Mouse (Mus musculus): ENCODE data around the gene Katnal1.

The Katnal1 gene

GRCm38 (mm10) chr5:148927717-148928223, 1.4 kb downstream of the Katnal1 start:
- no peak for DNase-seq (ENCODE audit: low spot score)

- DNase-seq (ENCODE audit: low spot score): no peak
Observed at GRCm38 (mm10) chr5:148924586-148924985, 4.5 kb downstream of the Katnal1 start.

- DNase-seq (ENCODE audit: low spot score): no peak
Observed at GRCm38 (mm10) chr5:148924051-148924450, 5.1 kb downstream of the Katnal1 start.

- no peak for DNase-seq (ENCODE audit: low spot score)
Observed at GRCm38 (mm10) chr5:148923408-148923807, 5.7 kb downstream of the Katnal1 start.

- no peak for DNase-seq (ENCODE audit: low spot score)
Observed at GRCm38 (mm10) chr5:148922773-148923172, 6.3 kb downstream of the Katnal1 start.

GRCm38 (mm10) chr5:148918049-148918448, 11.1 kb downstream of the Katnal1 start:
- DNase-seq (ENCODE audit: low spot score): no peak

- no peak for DNase-seq (ENCODE audit: low spot score)
Observed at GRCm38 (mm10) chr5:148916775-148917174, 12.3 kb downstream of the Katnal1 start.

GRCm38 (mm10) chr5:148912262-148912661, 16.9 kb downstream of the Katnal1 start:
- DNase-seq (ENCODE audit: low spot score): no peak

GRCm38 (mm10) chr5:148910066-148910465, 19.1 kb downstream of the Katnal1 start:
- no peak for DNase-seq (ENCODE audit: low spot score)

GRCm38 (mm10) chr5:148909402-148909801, 19.7 kb downstream of the Katnal1 start:
- DNase-seq (ENCODE audit: low spot score): peak; percentile 44

- no peak for DNase-seq (ENCODE audit: low spot score)
Observed at GRCm38 (mm10) chr5:148909057-148909395, 20.1 kb downstream of the Katnal1 start.

- no peak for DNase-seq (ENCODE audit: low spot score)
Observed at GRCm38 (mm10) chr5:148908191-148909056, 20.7 kb downstream of the Katnal1 start.

GRCm38 (mm10) chr5:148906305-148906704, 22.8 kb downstream of the Katnal1 start:
- DNase-seq (ENCODE audit: low spot score): no peak

- peak; percentile 63 for DNase-seq (ENCODE audit: low spot score)
Observed at GRCm38 (mm10) chr5:148904846-148905245, 24.3 kb downstream of the Katnal1 start.

- DNase-seq (ENCODE audit: low spot score): no peak
Observed at GRCm38 (mm10) chr5:148899361-148899760, 29.8 kb downstream of the Katnal1 start.

- no peak for DNase-seq (ENCODE audit: low spot score)
Observed at GRCm38 (mm10) chr5:148897941-148898417, 31.1 kb downstream of the Katnal1 start.

GRCm38 (mm10) chr5:148897069-148897702, 31.9 kb downstream of the Katnal1 start:
- no peak for DNase-seq (ENCODE audit: low spot score)

- DNase-seq (ENCODE audit: low spot score): no peak
Observed at GRCm38 (mm10) chr5:148896515-148896914, 32.6 kb downstream of the Katnal1 start.

- no peak for DNase-seq (ENCODE audit: low spot score)
Observed at GRCm38 (mm10) chr5:148895833-148896232, 33.3 kb downstream of the Katnal1 start.

- DNase-seq (ENCODE audit: low spot score): no peak
Observed at GRCm38 (mm10) chr5:148895034-148895433, 34.1 kb downstream of the Katnal1 start.

- DNase-seq (ENCODE audit: low spot score): no peak
Observed at GRCm38 (mm10) chr5:148890237-148890636, 38.9 kb downstream of the Katnal1 start.

- DNase-seq (ENCODE audit: low spot score): no peak
Observed at GRCm38 (mm10) chr5:148888032-148888431, 41.1 kb downstream of the Katnal1 start.
